Mouse (Mus musculus): ENCODE measurements around the gene Ndrg3. TPM values are rescaled to one million over a fixed set of nuclear protein-coding genes. Genes with fewer than 3 reads are reported as not detected.

Ndrg3 gene
- polyA plus RNA-seq, 1 experiment from 2014 or later = 43.3 TPM

- H3K9ac ChIP-seq (ENCODE audit: low read depth, low read length) = no peak overlapping the region
Observed at GRCm38 (mm10) chr2:157008509-157008908, 16.7 kb upstream of the Ndrg3 start.

GRCm38 (mm10) chr2:157007234-157007596 lies 15.4 kb upstream of the Ndrg3 start:
- ATAC-seq (ENCODE audit: low read depth) (0 out of 2 replicates have a peak, but pooled peaks have one; percentile 13), DNase-seq (ENCODE audit: low spot score) (no peak)
- H3K9me3 ChIP-seq (ENCODE audit: control insufficient read depth, low read length) = no peaks in the 10 kb centered on the region
- H3K4me2 ChIP-seq (ENCODE audit: low read depth, low read length) = peak overlapping the region; percentile 69
- H3K4me3 ChIP-seq (ENCODE audit: low read depth, low read length) = peak overlapping the region; percentile 69
- H3K27me3 ChIP-seq (replicated peaks; ENCODE audit: control insufficient read depth, insufficient read depth, low read length) = no peaks in the 10 kb centered on the region
- H3K9ac ChIP-seq (ENCODE audit: low read depth, low read length) = peak overlapping the region; percentile 72
- H3K4me1 ChIP-seq (ENCODE audit: control insufficient read depth, insufficient read depth, low read length) = peaks cover 23% of the 10 kb centered on the region
- WGBS = 25% methylated on average over 5 of the region's 5 CpGs
- peak overlapping the region; percentile 76 for H3K27ac ChIP-seq (replicated peaks; ENCODE audit: low read depth, low read length)
- peaks cover 25% of the 10 kb centered on the region; the same call in 1 of the 2 replicates for H3K36me3 ChIP-seq (ENCODE audit: control insufficient read depth, insufficient read depth, low read length)

More at GRCm38 (mm10) chr2:157008509-157008908, 16.7 kb upstream of the Ndrg3 start:
- Histone ChIP-seq H3K27ac (replicated peaks; ENCODE audit: low read depth, low read length) (no peak overlapping the region), H3K27me3 (replicated peaks; ENCODE audit: control insufficient read depth, insufficient read depth, low read length) (no peaks in the 10 kb centered on the region), H3K4me3 (ENCODE audit: low read depth, low read length) (no peak overlapping the region), H3K9me3 (ENCODE audit: control insufficient read depth, low read length) (no peaks in the 10 kb centered on the region), H3K4me1 (ENCODE audit: control insufficient read depth, insufficient read depth, low read length) (peaks cover 23% of the 10 kb centered on the region), H3K4me2 (ENCODE audit: low read depth, low read length) (no peak overlapping the region), H3K36me3 (ENCODE audit: control insufficient read depth, insufficient read depth, low read length) (peaks cover 26% of the 10 kb centered on the region; the same call in 1 of the 2 replicates)
- ATAC-seq (ENCODE audit: low read depth) = no peak
- DNase-seq (ENCODE audit: low spot score) = no peak

- H3K36me3 ChIP-seq (ENCODE audit: control insufficient read depth, insufficient read depth, low read length) = peaks cover 25% of the 10 kb centered on the region; the same call in 1 of the 2 replicates
- ATAC-seq (ENCODE audit: low read depth) (peak; percentile 85), DNase-seq (ENCODE audit: low spot score) (peak; percentile 92)
- no peaks in the 10 kb centered on the region for H3K27me3 ChIP-seq (replicated peaks; ENCODE audit: control insufficient read depth, insufficient read depth, low read length)
- peak within 1 kb of the TSS; percentile 72 for H3K9ac ChIP-seq (ENCODE audit: low read depth, low read length)
- peak within 1 kb of the TSS; percentile 76 for H3K27ac ChIP-seq (replicated peaks; ENCODE audit: low read depth, low read length)
- WGBS = under 1% methylated on average over 31 of the region's 56 CpGs
- H3K4me3 ChIP-seq (ENCODE audit: low read depth, low read length) = peak within 1 kb of the TSS; percentile 69
- peaks cover 23% of the 10 kb centered on the region for H3K4me1 ChIP-seq (ENCODE audit: control insufficient read depth, insufficient read depth, low read length)
- H3K4me2 ChIP-seq (ENCODE audit: low read depth, low read length) = peak within 1 kb of the TSS; percentile 69
- H3K9me3 ChIP-seq (ENCODE audit: control insufficient read depth, low read length) = no peaks in the 10 kb centered on the region
Observed at GRCm38 (mm10) chr2:157006511-157007233, 14.8 kb upstream of the Ndrg3 start, which contains the start of gene Dsn1. TSS of gene Dsn1 (minus strand) at chr2:157007154.

GRCm38 (mm10) chr2:157002321-157002720 lies 10.5 kb upstream of the Ndrg3 start:
- Histone ChIP-seq H3K36me3 (ENCODE audit: control insufficient read depth, insufficient read depth, low read length) (peaks cover 51% of the 10 kb centered on the region), H3K27me3 (replicated peaks; ENCODE audit: control insufficient read depth, insufficient read depth, low read length) (no peaks in the 10 kb centered on the region), H3K9me3 (ENCODE audit: control insufficient read depth, low read length) (no peaks in the 10 kb centered on the region), H3K4me2 (ENCODE audit: low read depth, low read length) (no peak overlapping the region), H3K9ac (ENCODE audit: low read depth, low read length) (no peak overlapping the region), H3K4me1 (ENCODE audit: control insufficient read depth, insufficient read depth, low read length) (peaks cover 6% of the 10 kb centered on the region; the same call in 1 of the 2 replicates), H3K4me3 (ENCODE audit: low read depth, low read length) (no peak overlapping the region), H3K27ac (replicated peaks; ENCODE audit: low read depth, low read length) (no peak overlapping the region)
- WGBS = 88% methylated on average over 4 of the region's 4 CpGs
- ATAC-seq (ENCODE audit: low read depth) = no peak
- no peak for DNase-seq (ENCODE audit: low spot score)

GRCm38 (mm10) chr2:156998263-156998662 lies 6.4 kb upstream of the Ndrg3 start:
- DNase-seq (ENCODE audit: low spot score) = no peak
- no peak overlapping the region for H3K4me3 ChIP-seq (ENCODE audit: low read depth, low read length)
- H3K9ac ChIP-seq (ENCODE audit: low read depth, low read length) = no peak overlapping the region
- peaks cover 63% of the 10 kb centered on the region for H3K36me3 ChIP-seq (ENCODE audit: control insufficient read depth, insufficient read depth, low read length)
- H3K4me2 ChIP-seq (ENCODE audit: low read depth, low read length) = no peak overlapping the region
- no peak overlapping the region for H3K27ac ChIP-seq (replicated peaks; ENCODE audit: low read depth, low read length)
- no peaks in the 10 kb centered on the region for H3K27me3 ChIP-seq (replicated peaks; ENCODE audit: control insufficient read depth, insufficient read depth, low read length)
- no peaks in the 10 kb centered on the region for H3K9me3 ChIP-seq (ENCODE audit: control insufficient read depth, low read length)
- ATAC-seq (ENCODE audit: low read depth) = no peak
- no peaks in the 10 kb centered on the region for H3K4me1 ChIP-seq (ENCODE audit: control insufficient read depth, insufficient read depth, low read length)
- WGBS = 82% methylated on average over 5 of the region's 5 CpGs

- Histone ChIP-seq H3K4me1 (ENCODE audit: control insufficient read depth, insufficient read depth, low read length) (no peaks in the 10 kb centered on the region), H3K4me2 (ENCODE audit: low read depth, low read length) (no peak overlapping the region), H3K36me3 (ENCODE audit: control insufficient read depth, insufficient read depth, low read length) (peaks cover 56% of the 10 kb centered on the region), H3K9me3 (ENCODE audit: control insufficient read depth, low read length) (no peaks in the 10 kb centered on the region), H3K27ac (replicated peaks; ENCODE audit: low read depth, low read length) (no peak overlapping the region), H3K4me3 (ENCODE audit: low read depth, low read length) (no peak overlapping the region), H3K27me3 (replicated peaks; ENCODE audit: control insufficient read depth, insufficient read depth, low read length) (no peaks in the 10 kb centered on the region), H3K9ac (ENCODE audit: low read depth, low read length) (no peak overlapping the region)
- 70% methylated on average over 6 of the region's 6 CpGs for WGBS
- ATAC-seq (ENCODE audit: low read depth) (no peak), DNase-seq (ENCODE audit: low spot score) (peak; percentile 52)
Observed at GRCm38 (mm10) chr2:156996576-156996975, 4.7 kb upstream of the Ndrg3 start.

- DNase-seq (ENCODE audit: low spot score) = no peak
Observed at GRCm38 (mm10) chr2:156990727-156991431, 977 bp downstream of the Ndrg3 start.

GRCm38 (mm10) chr2:156987316-156987715 lies 4.5 kb downstream of the Ndrg3 start:
- DNase-seq (ENCODE audit: low spot score) = no peak
- H3K4me2 ChIP-seq (ENCODE audit: low read depth, low read length) = no peak overlapping the region
- no peaks in the 10 kb centered on the region for H3K9me3 ChIP-seq (ENCODE audit: control insufficient read depth, low read length)
- no peak overlapping the region for H3K27ac ChIP-seq (replicated peaks; ENCODE audit: low read depth, low read length)
- no peak overlapping the region for H3K4me3 ChIP-seq (ENCODE audit: low read depth, low read length)
- no peak overlapping the region for H3K9ac ChIP-seq (ENCODE audit: low read depth, low read length)
- H3K27me3 ChIP-seq (replicated peaks; ENCODE audit: control insufficient read depth, insufficient read depth, low read length) = no peaks in the 10 kb centered on the region
- no peak for ATAC-seq (ENCODE audit: low read depth)
- H3K36me3 ChIP-seq (ENCODE audit: control insufficient read depth, insufficient read depth, low read length) = no peaks in the 10 kb centered on the region
- WGBS = 65% methylated on average over 3 of the region's 3 CpGs
- H3K4me1 ChIP-seq (ENCODE audit: control insufficient read depth, insufficient read depth, low read length) = peaks cover 9% of the 10 kb centered on the region

More at GRCm38 (mm10) chr2:156990727-156991431, 977 bp downstream of the Ndrg3 start:
- H3K27me3 ChIP-seq (replicated peaks; ENCODE audit: control insufficient read depth, insufficient read depth, low read length) = no peaks in the 10 kb centered on the region
- WGBS = 4% methylated on average over 16 of the region's 16 CpGs
- H3K36me3 ChIP-seq (ENCODE audit: control insufficient read depth, insufficient read depth, low read length) = peaks cover 17% of the 10 kb centered on the region; the same call in 1 of the 2 replicates
- ATAC-seq (ENCODE audit: low read depth) = no peak
- H3K9ac ChIP-seq (ENCODE audit: low read depth, low read length) = peak overlapping the region; percentile 76
- peaks cover 9% of the 10 kb centered on the region for H3K4me1 ChIP-seq (ENCODE audit: control insufficient read depth, insufficient read depth, low read length)
- H3K27ac ChIP-seq (replicated peaks; ENCODE audit: low read depth, low read length) = no peak overlapping the region
- H3K4me3 ChIP-seq (ENCODE audit: low read depth, low read length) = peak overlapping the region; percentile 72
- peak overlapping the region; percentile 81 for H3K4me2 ChIP-seq (ENCODE audit: low read depth, low read length)
- H3K9me3 ChIP-seq (ENCODE audit: control insufficient read depth, low read length) = no peaks in the 10 kb centered on the region
